Mouse (Mus musculus): ENCODE measurements around the gene Cenpk. TPM values are rescaled to one million over a fixed set of nuclear protein-coding genes. Genes with fewer than 3 reads are reported as not detected.
A peak's percentile ranks its signal among the peaks of the same experiment; 100 is the strongest.
"Not testable (repeated sequence)": the region's sequence is repeated elsewhere in the genome, so short reads cannot be mapped to it uniquely, and the experiment has no call there.

Cenpk gene
- polyA plus RNA-seq (2016; fragmentation: Nextera tagmentation; extraction: Ambion mirVana): 92.5 and 102 TPM in 2 replicates

- no peaks in the 10 kb centered on the region for H3K9me3 ChIP-seq
- peaks cover 25% of the 10 kb centered on the region for H3K4me1 ChIP-seq
- H3K4me3 ChIP-seq: peak within 1 kb of the TSS; percentile 81
- no peaks in the 10 kb centered on the region for H3K27me3 ChIP-seq (ENCODE audit: poor library complexity, severe bottlenecking)
- H3K27ac ChIP-seq: peak within 1 kb of the TSS; percentile 96
- DNase-seq (ENCODE audit: extremely low spot score, low spot score): peak; percentile 96
- WGBS: under 1% methylated on average over 55 of the region's 55 CpGs
- peaks cover 29% of the 10 kb centered on the region for H3K36me3 ChIP-seq (replicated peaks)
Observed at GRCm38 (mm10) chr13:104228384-104229066, at the start of gene Cenpk, which contains the start of gene Ppwd1. Gene Cenpk (plus strand): TSS chr13:104228611. Gene Ppwd1 (minus strand): TSS chr13:104228843.

GRCm38 (mm10) chr13:104178650-104179121, 49.7 kb upstream of the Cenpk start, which contains the start of gene Trim23:
Gene Trim23 (plus strand): TSS chr13:104178797.
- whole genome bisulfite sequencing: under 1% methylated on average over 38 of the region's 38 CpGs
- peak; percentile 96 for DNase-seq (ENCODE audit: extremely low spot score, low spot score)

GRCm38 (mm10) chr13:104179176-104179888, 49.1 kb upstream of the Cenpk start:
- H3K9me3 ChIP-seq: no peaks in the 10 kb centered on the region

More at GRCm38 (mm10) chr13:104178650-104179121, 49.7 kb upstream of the Cenpk start, which contains the start of gene Trim23:
- H3K36me3 ChIP-seq (replicated peaks): peaks cover 49% of the 10 kb centered on the region
- peaks cover 25% of the 10 kb centered on the region for H3K4me1 ChIP-seq
- no peaks in the 10 kb centered on the region for H3K27me3 ChIP-seq (ENCODE audit: poor library complexity, severe bottlenecking)
- H3K9me3 ChIP-seq: no peaks in the 10 kb centered on the region
- H3K27ac ChIP-seq: peak within 1 kb of the TSS; percentile 94
- H3K4me3 ChIP-seq: peak within 1 kb of the TSS; percentile 87

GRCm38 (mm10) chr13:104187357-104187756, 41.1 kb upstream of the Cenpk start:
- 93% methylated on average over 4 of the region's 4 CpGs for WGBS
- no peak overlapping the region for H3K27ac ChIP-seq
- no peaks in the 10 kb centered on the region for H3K27me3 ChIP-seq (ENCODE audit: poor library complexity, severe bottlenecking)
- H3K4me1 ChIP-seq: no peaks in the 10 kb centered on the region
- no peaks in the 10 kb centered on the region for H3K9me3 ChIP-seq
- no peak overlapping the region for H3K4me3 ChIP-seq
- DNase-seq (ENCODE audit: extremely low spot score, low spot score): no peak
- peaks cover 79% of the 10 kb centered on the region for H3K36me3 ChIP-seq (replicated peaks)

More at GRCm38 (mm10) chr13:104179176-104179888, 49.1 kb upstream of the Cenpk start:
- WGBS: 22% methylated on average over 13 of the region's 13 CpGs
- Histone ChIP-seq H3K4me3 (peak overlapping the region; percentile 87), H3K36me3 (replicated peaks) (peaks cover 50% of the 10 kb centered on the region), H3K4me1 (peaks cover 25% of the 10 kb centered on the region), H3K27ac (peak overlapping the region; percentile 94), H3K27me3 (ENCODE audit: poor library complexity, severe bottlenecking) (no peaks in the 10 kb centered on the region)
- DNase-seq (ENCODE audit: extremely low spot score, low spot score): no peak

GRCm38 (mm10) chr13:104195891-104196290, 32.5 kb upstream of the Cenpk start:
- peaks cover 62% of the 10 kb centered on the region for H3K36me3 ChIP-seq (replicated peaks)
- DNase-seq (ENCODE audit: extremely low spot score, low spot score); H3K27me3 ChIP-seq (ENCODE audit: poor library complexity, severe bottlenecking); H3K4me1 ChIP-seq; H3K4me3 ChIP-seq; H3K9me3 ChIP-seq; H3K27ac ChIP-seq: not testable (repeated sequence)

- H3K27ac ChIP-seq: no peak overlapping the region
- H3K36me3 ChIP-seq (replicated peaks): peaks cover 69% of the 10 kb centered on the region
- WGBS: 73% methylated on average over 1 of the region's 1 CpGs
- H3K9me3 ChIP-seq: no peaks in the 10 kb centered on the region
- no peak for DNase-seq (ENCODE audit: extremely low spot score, low spot score)
- no peaks in the 10 kb centered on the region for H3K4me1 ChIP-seq
- no peak overlapping the region for H3K4me3 ChIP-seq
- no peaks in the 10 kb centered on the region for H3K27me3 ChIP-seq (ENCODE audit: poor library complexity, severe bottlenecking)
Observed at GRCm38 (mm10) chr13:104204313-104204712, 24.1 kb upstream of the Cenpk start.

- Histone ChIP-seq H3K4me3 (peak overlapping the region; percentile 81), H3K36me3 (replicated peaks) (peaks cover 27% of the 10 kb centered on the region), H3K4me1 (peaks cover 25% of the 10 kb centered on the region), H3K27ac (no peak overlapping the region; the same call in 1 of the 2 replicates), H3K9me3 (no peaks in the 10 kb centered on the region), H3K27me3 (ENCODE audit: poor library complexity, severe bottlenecking) (no peaks in the 10 kb centered on the region)
- 88% methylated on average over 3 of the region's 3 CpGs for WGBS
- DNase-seq (ENCODE audit: extremely low spot score, low spot score): no peak
Observed at GRCm38 (mm10) chr13:104227478-104227877, 933 bp upstream of the Cenpk start.

GRCm38 (mm10) chr13:104229181-104229580, 770 bp downstream of the Cenpk start:
- Histone ChIP-seq H3K27me3 (ENCODE audit: poor library complexity, severe bottlenecking) (no peaks in the 10 kb centered on the region), H3K36me3 (replicated peaks) (peaks cover 31% of the 10 kb centered on the region), H3K4me1 (peaks cover 25% of the 10 kb centered on the region), H3K27ac (peak overlapping the region; percentile 96), H3K4me3 (peak overlapping the region; percentile 81), H3K9me3 (no peaks in the 10 kb centered on the region)
- no peak for DNase-seq (ENCODE audit: extremely low spot score, low spot score)
- WGBS: 8% methylated on average over 15 of the region's 15 CpGs

- no peak for DNase-seq (ENCODE audit: extremely low spot score, low spot score)
- H3K4me1 ChIP-seq: no peaks in the 10 kb centered on the region
- no peaks in the 10 kb centered on the region for H3K27me3 ChIP-seq (ENCODE audit: poor library complexity, severe bottlenecking)
- no peaks in the 10 kb centered on the region for H3K36me3 ChIP-seq (replicated peaks)
- 96% methylated on average over 3 of the region's 3 CpGs for WGBS
- no peak overlapping the region for H3K27ac ChIP-seq
- H3K4me3 ChIP-seq: no peak overlapping the region
- H3K9me3 ChIP-seq: 0 out of 2 replicates have a peak, but pooled peaks cover 3% of the 10 kb centered on the region
Observed at GRCm38 (mm10) chr13:104258997-104259396, 30.6 kb downstream of the Cenpk start.

GRCm38 (mm10) chr13:104285031-104285431, 56.6 kb downstream of the Cenpk start:
- no peak for DNase-seq (ENCODE audit: extremely low spot score, low spot score)

GRCm38 (mm10) chr13:104285737-104286311, 57.4 kb downstream of the Cenpk start:
- no peaks in the 10 kb centered on the region for H3K27me3 ChIP-seq (ENCODE audit: poor library complexity, severe bottlenecking)
- 3% methylated on average over 10 of the region's 10 CpGs for WGBS
- peak overlapping the region; percentile 85 for H3K27ac ChIP-seq
- DNase-seq (ENCODE audit: extremely low spot score, low spot score): no peak
- H3K9me3 ChIP-seq: no peaks in the 10 kb centered on the region
- peak overlapping the region; percentile 62 for H3K4me3 ChIP-seq
- H3K36me3 ChIP-seq (replicated peaks): no peaks in the 10 kb centered on the region
- H3K4me1 ChIP-seq: peaks cover 30% of the 10 kb centered on the region

More at GRCm38 (mm10) chr13:104285031-104285431, 56.6 kb downstream of the Cenpk start:
- no peaks in the 10 kb centered on the region for H3K27me3 ChIP-seq (ENCODE audit: poor library complexity, severe bottlenecking)
- H3K4me3 ChIP-seq: no peak overlapping the region
- WGBS: 4% methylated on average over 2 of the region's 2 CpGs
- peaks cover 30% of the 10 kb centered on the region for H3K4me1 ChIP-seq
- H3K27ac ChIP-seq: no peak overlapping the region
- H3K36me3 ChIP-seq (replicated peaks): no peaks in the 10 kb centered on the region
- no peaks in the 10 kb centered on the region for H3K9me3 ChIP-seq

- H3K36me3 ChIP-seq (replicated peaks): no peaks in the 10 kb centered on the region
- DNase-seq (ENCODE audit: extremely low spot score, low spot score): no peak
- H3K27me3 ChIP-seq (ENCODE audit: poor library complexity, severe bottlenecking): no peaks in the 10 kb centered on the region
- peaks cover 30% of the 10 kb centered on the region for H3K4me1 ChIP-seq
- H3K4me3 ChIP-seq: peak overlapping the region; percentile 62
- peak overlapping the region; percentile 85 for H3K27ac ChIP-seq
- WGBS: 0% methylated on average over 4 of the region's 4 CpGs
- H3K9me3 ChIP-seq: no peaks in the 10 kb centered on the region
Observed at GRCm38 (mm10) chr13:104286336-104286735, 57.9 kb downstream of the Cenpk start.

All from forebrain, embryonic 10.5 days (tissue).